Comparison of ENCODE assay signal across 22 mouse cellular contexts in the genomic region with DNA sequence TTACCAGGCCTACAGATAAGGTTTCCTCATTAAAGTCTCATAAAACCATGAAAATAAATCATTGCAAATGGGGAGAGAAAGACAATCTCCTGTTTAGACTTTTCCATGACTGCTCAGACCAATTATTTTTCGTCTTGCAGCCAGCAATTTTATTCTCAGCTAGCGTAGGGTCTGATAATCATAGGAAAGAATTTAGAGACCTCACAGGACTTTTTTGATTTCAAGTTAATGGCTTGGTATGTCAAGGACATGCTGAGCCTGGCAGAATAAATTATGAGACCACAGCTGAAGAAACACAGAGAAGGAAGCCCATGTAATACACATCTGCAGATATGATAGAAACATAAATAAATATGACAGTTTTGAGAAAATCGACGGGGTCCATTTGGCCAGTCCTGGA.
DNase-seq lines count a peak whose midpoint lies in the region; ATAC-seq and TF ChIP-seq lines count a peak whose summit lies in the region.
"Had no signal": no experiment of that assay in that cellular context is flagged by ENCODE, and none has a peak within 500 bp of the region (broad histone marks: within the 10 kb centered on the region; RNA-seq: fewer than 3 reads in every experiment).

No protein-coding gene starts in this region.

- no peak overlapping the region for H3K9ac ChIP-seq in heart, embryonic 11.5 days (ENCODE audit: low read depth, low read length)
- H3K9ac ChIP-seq in kidney, postnatal 0 days (ENCODE audit: low read depth, low read length): no peak overlapping the region
- no peak overlapping the region for H3K9ac ChIP-seq in midbrain, embryonic 11.5 days (ENCODE audit: low read length)
- no peak overlapping the region for H3K9ac ChIP-seq in midbrain, embryonic 15.5 days
- H3K9ac ChIP-seq: embryonic facial prominence, embryonic 13.5 days; forebrain, embryonic 13.5 days; forebrain, postnatal 0 days; hindbrain, embryonic 13.5 days had no signal

- no peak for TF ChIP-seq CTCF in kidney, postnatal 0 days (IDR thresholded peaks at IDR 0.05; ENCODE audit: low read depth)

- H3K4me3 ChIP-seq in heart, embryonic 11.5 days (ENCODE audit: low read depth, low read length): no peak overlapping the region
- H3K4me3 ChIP-seq in kidney, postnatal 0 days (replicated peaks; ENCODE audit: low read depth, low read length): no peak overlapping the region
- no peak overlapping the region for H3K4me3 ChIP-seq in midbrain, embryonic 11.5 days (ENCODE audit: low read depth, low read length)
- H3K4me3 ChIP-seq in midbrain, embryonic 15.5 days: no peak overlapping the region
- H3K4me3 ChIP-seq in hindbrain, embryonic 10.5 days: no peak overlapping the region
- H3K4me3 ChIP-seq: embryonic facial prominence, embryonic 13.5 days; forebrain, embryonic 13.5 days; gastrocnemius, adult 2 months; hindbrain, embryonic 13.5 days had no signal

- no peaks in the 10 kb centered on the region for H3K4me1 ChIP-seq in heart, embryonic 11.5 days (ENCODE audit: control insufficient read depth, insufficient read depth, low read length)
- H3K4me1 ChIP-seq in kidney, postnatal 0 days (replicated peaks; ENCODE audit: insufficient read depth, low read length): no peaks in the 10 kb centered on the region
- H3K4me1 ChIP-seq in midbrain, embryonic 11.5 days (ENCODE audit: control insufficient read depth, insufficient read depth, low read length): no peaks in the 10 kb centered on the region
- no peaks in the 10 kb centered on the region for H3K4me1 ChIP-seq in midbrain, embryonic 15.5 days
- H3K4me1 ChIP-seq in hindbrain, embryonic 10.5 days (replicated peaks): no peaks in the 10 kb centered on the region
- H3K4me1 ChIP-seq: forebrain, embryonic 13.5 days; hindbrain, embryonic 13.5 days had no signal

- H3K36me3 ChIP-seq in heart, embryonic 11.5 days (ENCODE audit: control insufficient read depth, insufficient read depth, low read length): no peaks in the 10 kb centered on the region
- H3K36me3 ChIP-seq in kidney, postnatal 0 days (ENCODE audit: insufficient read depth, low read length): no peaks in the 10 kb centered on the region
- H3K36me3 ChIP-seq in midbrain, embryonic 11.5 days (ENCODE audit: control insufficient read depth, insufficient read depth, low read length): no peaks in the 10 kb centered on the region
- no peaks in the 10 kb centered on the region for H3K36me3 ChIP-seq in midbrain, embryonic 15.5 days (replicated peaks)
- no peaks in the 10 kb centered on the region for H3K36me3 ChIP-seq in hindbrain, embryonic 10.5 days
- H3K36me3 ChIP-seq: embryonic facial prominence, embryonic 13.5 days; G1E; hindbrain, embryonic 13.5 days had no signal

- ATAC-seq in heart, embryonic 11.5 days (replicated peaks; ENCODE audit: insufficient number of reproducible peaks, low FRiP score, low TSS enrichment): no peak
- no peak for ATAC-seq in kidney, postnatal 0 days (replicated peaks; ENCODE audit: low FRiP score, low read depth)
- ATAC-seq in midbrain, embryonic 11.5 days (ENCODE audit: low FRiP score): no peak
- no peak for ATAC-seq in midbrain, embryonic 15.5 days (replicated peaks)
- ATAC-seq: forebrain, embryonic 13.5 days; forebrain, postnatal 0 days; hindbrain, postnatal 0 days had no signal

- H3K27me3 ChIP-seq in heart, embryonic 11.5 days (ENCODE audit: control insufficient read depth, insufficient read depth, low read length): no peaks in the 10 kb centered on the region
- H3K27me3 ChIP-seq in kidney, postnatal 0 days (ENCODE audit: insufficient read depth, low read length): no peaks in the 10 kb centered on the region
- no peaks in the 10 kb centered on the region for H3K27me3 ChIP-seq in midbrain, embryonic 11.5 days (ENCODE audit: control insufficient read depth, insufficient read depth, low read length)
- no peaks in the 10 kb centered on the region for H3K27me3 ChIP-seq in midbrain, embryonic 15.5 days (replicated peaks)
- H3K27me3 ChIP-seq in hindbrain, embryonic 10.5 days (ENCODE audit: insufficient read depth, poor library complexity, severe bottlenecking): no peaks in the 10 kb centered on the region
- H3K27me3 ChIP-seq: embryonic facial prominence, embryonic 13.5 days; forebrain, embryonic 13.5 days; hindbrain, embryonic 13.5 days had no signal

- H3K4me2 ChIP-seq in heart, embryonic 11.5 days: no peak overlapping the region
- H3K4me2 ChIP-seq in kidney, postnatal 0 days (ENCODE audit: low read length): no peak overlapping the region
- no peak overlapping the region for H3K4me2 ChIP-seq in midbrain, embryonic 11.5 days
- no peak overlapping the region for H3K4me2 ChIP-seq in midbrain, embryonic 15.5 days
- H3K4me2 ChIP-seq: embryonic facial prominence, embryonic 13.5 days; forebrain, embryonic 13.5 days; hindbrain, embryonic 13.5 days had no signal

- no peak overlapping the region for H3K27ac ChIP-seq in heart, embryonic 11.5 days (ENCODE audit: low read depth, low read length)
- no peak overlapping the region for H3K27ac ChIP-seq in kidney, postnatal 0 days
- H3K27ac ChIP-seq in midbrain, embryonic 11.5 days (ENCODE audit: low read depth, low read length): no peak overlapping the region
- no peak overlapping the region for H3K27ac ChIP-seq in midbrain, embryonic 15.5 days
- H3K27ac ChIP-seq in hindbrain, embryonic 10.5 days: no peak overlapping the region
- H3K27ac ChIP-seq: embryonic facial prominence, embryonic 13.5 days; forebrain, embryonic 13.5 days; gastrocnemius, adult 2 months; hindbrain, embryonic 13.5 days; hindbrain, postnatal 0 days had no signal

- 73% methylated on average over 4 of the region's 4 CpGs for WGBS in heart, embryonic 11.5 days (ENCODE audit: insufficient replicate concordance)
- 22% methylated on average over 4 of the region's 4 CpGs for WGBS in kidney, postnatal 0 days
- 80% methylated on average over 4 of the region's 4 CpGs for WGBS in midbrain, embryonic 11.5 days
- WGBS in midbrain, embryonic 15.5 days: 85% methylated on average over 4 of the region's 4 CpGs
- WGBS in hindbrain, embryonic 10.5 days: 86% methylated on average over 4 of the region's 4 CpGs

- peak; percentile 31 for DNase-seq in heart, adult 11 months
- DNase-seq in kidney, postnatal 0 days (ENCODE audit: low spot score): peak; percentile 66
- DNase-seq in kidney, adult 18-20 months: no peak
- peak; percentile 69 for DNase-seq in midbrain, embryonic 11.5 days (ENCODE audit: low spot score, missing footprints)
- DNase-seq in mesoderm, embryonic 11.5 days (ENCODE audit: low read depth, low spot score): peak; percentile 35
- DNase-seq in hindbrain, embryonic 10.5 days (ENCODE audit: low spot score): no peak
- DNase-seq: adrenal gland, postnatal 14 days; cerebellum, adult 11-12 months; cerebellum, adult 9-11 months; cerebellum, postnatal 36 days; forebrain, postnatal 0 days; gastrocnemius, adult 2 months; gastrocnemius, postnatal 25 days; heart, postnatal 10 days; heart, postnatal 4 days had no signal

- no peaks in the 10 kb centered on the region for H3K9me3 ChIP-seq in heart, embryonic 11.5 days (replicated peaks; ENCODE audit: control insufficient read depth, low read length)
- H3K9me3 ChIP-seq in kidney, postnatal 0 days (replicated peaks; ENCODE audit: low read length): no peaks in the 10 kb centered on the region
- no peaks in the 10 kb centered on the region for H3K9me3 ChIP-seq in midbrain, embryonic 11.5 days (ENCODE audit: control insufficient read depth, low read length)
- no peaks in the 10 kb centered on the region for H3K9me3 ChIP-seq in midbrain, embryonic 15.5 days
- H3K9me3 ChIP-seq in hindbrain, embryonic 10.5 days: no peaks in the 10 kb centered on the region
- H3K9me3 ChIP-seq: embryonic facial prominence, embryonic 13.5 days; forebrain, embryonic 13.5 days; G1E; hindbrain, embryonic 13.5 days had no signal

Comparison
In these comparisons a context has a peak if more than half of its experiments do, and no peak if none do; other contexts are left out.
1. DNase-seq: peak in heart, adult 11 months (single experiment), kidney, postnatal 0 days (single experiment), midbrain, embryonic 11.5 days (single experiment) and mesoderm, embryonic 11.5 days (single experiment); none in kidney, adult 18-20 months (single experiment) and hindbrain, embryonic 10.5 days (single experiment).